Mouse (Mus musculus): ENCODE measurements at regions not wholly inside any gene's neighbourhood (a gene's known extent, or its start where the extent isn't known, plus 50 kb on each side); places are given as distances from the start of the nearest gene placed in this dataset.
"Not testable (repeated sequence)": the region's sequence is repeated elsewhere in the genome, so short reads cannot be mapped to it uniquely, and the experiment has no call there.

DNA sequence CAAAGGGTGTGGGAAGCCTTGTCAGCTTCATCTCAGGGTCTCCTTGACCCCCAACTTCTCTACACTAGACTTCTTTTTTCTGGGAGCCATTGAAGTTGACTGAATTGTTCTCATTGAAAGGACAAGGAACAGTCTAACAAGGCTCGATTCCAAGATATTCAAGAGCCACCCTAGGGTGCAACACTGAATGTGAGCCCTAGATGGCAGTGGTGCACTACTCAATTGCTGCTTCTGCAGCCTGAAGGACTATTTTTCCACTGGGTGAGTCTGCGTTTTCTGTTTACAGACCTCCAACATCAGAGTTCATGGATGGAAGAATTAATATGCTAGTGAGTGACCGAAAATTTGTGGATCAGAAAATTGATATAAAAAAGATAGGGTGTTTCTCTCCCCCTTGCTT lies 161.5 kb downstream of the Hpcal1 start:
- ATAC-seq (replicated peaks; ENCODE audit: insufficient number of reproducible peaks, low FRiP score, low TSS enrichment, poor library complexity, severe bottlenecking), result not testable (repeated sequence)

DNA sequence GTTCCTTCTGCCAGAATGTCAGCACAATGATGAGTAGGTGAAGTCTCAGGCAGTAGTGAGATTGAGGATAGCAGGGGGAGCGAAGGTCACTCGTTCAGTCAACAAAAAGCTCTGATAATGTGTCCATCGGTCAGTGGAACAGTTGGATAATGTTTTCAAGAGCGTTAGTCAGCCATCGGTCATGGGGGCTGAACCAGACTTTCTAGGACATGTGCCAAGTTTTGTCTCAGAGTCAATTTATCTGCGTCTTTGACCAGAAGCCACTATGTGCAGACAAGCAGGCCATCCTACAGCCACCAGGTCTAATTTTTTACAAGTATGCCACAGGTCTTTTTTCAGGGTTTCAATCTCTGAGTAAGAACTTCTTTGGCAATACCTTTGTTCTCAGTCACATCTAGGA lies 181.8 kb downstream of the Hpcal1 start:
- ATAC-seq (replicated peaks; ENCODE audit: insufficient number of reproducible peaks, low FRiP score, low TSS enrichment, poor library complexity, severe bottlenecking), result not testable (repeated sequence)

DNA sequence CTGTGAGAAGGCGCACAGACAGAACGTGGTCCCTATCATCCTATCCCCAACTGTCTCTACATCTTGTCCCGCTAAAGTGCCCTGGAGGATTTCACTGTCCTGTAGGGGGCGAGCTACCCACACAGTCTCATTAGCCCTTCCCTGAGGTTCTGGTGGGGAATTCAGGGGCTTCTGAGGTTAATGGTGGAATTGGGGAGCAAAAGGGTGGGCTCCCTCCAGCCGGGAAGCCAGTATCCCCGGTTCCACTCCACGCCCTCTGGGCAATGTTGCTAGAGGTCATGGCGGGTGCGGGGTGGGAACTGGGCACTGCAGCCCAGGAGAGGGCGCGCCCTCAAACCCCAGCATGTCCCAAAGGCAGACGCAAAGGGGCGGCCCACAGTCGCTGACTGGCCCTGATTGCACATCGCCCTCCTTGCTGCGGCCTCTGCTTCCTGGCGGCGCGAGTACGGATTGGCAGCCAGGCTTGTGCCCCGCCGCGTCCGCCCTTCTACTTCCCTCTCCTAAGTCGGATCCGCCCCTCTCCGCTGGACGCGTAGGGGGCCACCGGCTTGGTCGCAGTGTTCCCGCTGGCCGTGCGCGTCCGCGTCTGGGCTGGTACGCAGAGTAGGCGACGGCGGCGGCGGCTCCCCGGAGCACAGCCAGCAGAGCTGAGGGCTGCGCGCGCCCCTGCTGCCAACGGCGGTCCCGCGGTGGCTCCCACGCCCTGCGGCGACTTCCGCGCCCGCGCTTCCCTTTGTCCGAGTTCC lies 190.9 kb downstream of the Hpcal1 start:
- peak; percentile 100 for ATAC-seq (replicated peaks; ENCODE audit: insufficient number of reproducible peaks, low FRiP score, low TSS enrichment, poor library complexity, severe bottlenecking)

DNA sequence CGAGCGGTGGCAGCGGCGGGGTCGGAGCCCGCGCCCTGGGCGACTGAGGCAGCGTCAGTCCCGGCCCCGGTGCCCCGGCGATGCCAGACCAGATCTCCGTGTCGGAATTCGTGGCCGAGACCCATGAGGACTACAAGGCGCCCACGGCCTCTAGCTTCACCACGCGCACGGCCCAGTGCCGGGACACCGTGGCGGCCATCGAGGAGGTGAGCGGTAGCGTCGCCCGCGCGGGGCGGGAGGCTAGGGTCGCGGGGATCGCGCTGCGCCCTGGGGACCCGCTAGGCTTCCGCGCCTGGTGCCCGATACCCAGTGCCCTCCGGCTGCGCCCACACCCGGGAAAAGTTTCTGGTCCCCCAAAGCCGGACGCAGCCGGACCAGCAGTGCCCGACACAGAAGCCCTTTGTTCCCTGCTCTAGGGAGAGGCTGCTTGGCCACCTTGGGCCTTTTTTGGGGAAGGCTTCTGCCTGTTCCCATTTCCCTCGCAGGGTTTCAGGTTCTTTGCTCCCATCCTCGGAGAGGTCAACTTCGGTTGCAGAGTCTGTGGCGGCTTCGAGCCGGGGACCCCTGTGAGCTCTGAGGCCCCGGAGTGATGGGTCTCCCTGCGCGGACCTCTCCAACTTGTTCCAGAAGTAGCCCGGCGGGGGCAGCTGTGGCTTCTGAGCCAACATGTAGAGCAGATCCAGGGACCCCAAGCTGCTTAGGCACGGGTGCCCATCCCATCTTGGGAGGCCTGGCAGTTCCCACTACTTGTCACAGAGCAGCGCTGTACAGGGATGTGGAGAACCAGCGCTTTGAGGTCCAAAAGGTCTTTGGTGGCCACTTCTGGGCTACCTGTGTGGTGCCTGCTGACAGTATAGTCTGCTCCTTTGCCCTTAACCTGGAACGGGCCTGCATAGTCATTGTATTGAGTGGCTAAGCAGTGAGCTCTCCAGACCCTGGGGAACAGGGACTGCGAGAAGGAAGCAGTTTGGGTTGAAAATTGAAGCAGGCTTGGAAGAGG lies 191.8 kb downstream of the Hpcal1 start:
- not testable (repeated sequence) for ATAC-seq (replicated peaks; ENCODE audit: insufficient number of reproducible peaks, low FRiP score, low TSS enrichment, poor library complexity, severe bottlenecking)

DNA sequence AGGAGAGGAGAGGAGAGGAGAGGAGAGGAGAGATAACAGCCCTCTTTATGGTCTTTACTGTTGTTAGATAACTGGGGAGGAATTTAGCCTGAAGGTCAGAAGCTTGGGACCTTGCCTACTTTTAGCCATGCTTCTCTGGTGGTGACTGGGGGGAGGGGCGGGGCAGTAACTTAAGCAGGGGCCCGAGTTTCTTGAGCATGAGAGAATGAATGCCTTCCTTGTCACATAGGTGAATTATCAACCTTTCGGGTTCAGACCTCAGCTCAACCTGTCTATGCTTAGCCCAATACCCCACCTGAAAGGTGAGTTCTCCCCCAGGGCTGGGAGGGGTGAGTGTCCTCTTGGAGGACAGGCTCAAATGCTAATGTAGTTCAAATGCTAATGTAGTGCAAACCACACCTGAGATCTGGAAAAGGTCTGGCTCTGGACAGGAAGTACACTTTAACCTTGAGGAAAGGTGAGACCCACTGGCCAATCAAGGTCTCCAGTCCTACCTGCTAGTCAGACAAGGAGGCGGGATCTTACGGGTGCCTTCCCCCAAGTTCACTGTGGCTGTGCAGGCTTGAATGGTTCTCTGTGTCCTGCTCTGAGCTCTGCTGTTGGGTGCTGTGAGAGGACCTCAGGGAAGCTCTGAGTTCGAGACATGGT lies 201.1 kb downstream of the Hpcal1 start:
- not testable (repeated sequence) for ATAC-seq (replicated peaks; ENCODE audit: insufficient number of reproducible peaks, low FRiP score, low TSS enrichment, poor library complexity, severe bottlenecking)

DNA sequence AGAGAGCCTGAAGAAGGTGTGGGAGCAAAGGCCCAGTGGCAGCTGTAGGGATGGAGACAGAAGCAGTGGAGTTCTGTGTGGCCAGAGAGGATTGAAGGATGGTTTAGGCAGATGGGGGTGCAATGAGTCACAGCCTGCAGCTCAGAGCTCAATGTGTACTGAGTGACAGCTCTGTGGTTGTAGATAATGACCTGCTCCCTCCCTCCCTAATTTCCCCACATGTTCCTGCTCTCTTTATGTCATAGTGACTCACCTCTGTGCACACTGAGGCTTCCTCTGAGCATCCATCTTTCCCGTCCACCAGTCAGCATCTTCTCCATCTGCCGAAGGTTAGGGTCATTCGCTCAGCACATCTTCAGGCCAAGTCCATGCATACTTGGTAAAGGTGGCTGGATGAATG lies 222.4 kb downstream of the Hpcal1 start:
- ATAC-seq (replicated peaks; ENCODE audit: insufficient number of reproducible peaks, low FRiP score, low TSS enrichment, poor library complexity, severe bottlenecking), result not testable (repeated sequence)
